Mouse (Mus musculus) pancreas, adult 10 weeks (tissue): ENCODE measurements around the gene Znrf1. TPM values are rescaled to one million over a fixed set of nuclear protein-coding genes. Genes with fewer than 3 reads are reported as not detected.

Experiments
- polyA plus RNA-seq: library from polyadenylated mRNA; stranded (reverse); fragments of 350-450 nt; fragmentation: Illumina TruSeq; extraction: RNeasy Lipid Tissue Mini Kit (QIAGEN cat#74804); gene quantifications from one replicate; pipeline ENCODE4 v1.2.3, GENCODE M21; 2015; ENCODE audit warnings: low read depth, low replicate concordance; ENCODE audit not compliant: insufficient read depth

Znrf1 gene
- 10.2 TPM for polyA plus RNA-seq

GRCm38 (mm10) chr8:111536031-111536977 is at the start of gene Znrf1:
Gene Znrf1, plus strand, starts transcription at chr8:111536097.

DNA sequence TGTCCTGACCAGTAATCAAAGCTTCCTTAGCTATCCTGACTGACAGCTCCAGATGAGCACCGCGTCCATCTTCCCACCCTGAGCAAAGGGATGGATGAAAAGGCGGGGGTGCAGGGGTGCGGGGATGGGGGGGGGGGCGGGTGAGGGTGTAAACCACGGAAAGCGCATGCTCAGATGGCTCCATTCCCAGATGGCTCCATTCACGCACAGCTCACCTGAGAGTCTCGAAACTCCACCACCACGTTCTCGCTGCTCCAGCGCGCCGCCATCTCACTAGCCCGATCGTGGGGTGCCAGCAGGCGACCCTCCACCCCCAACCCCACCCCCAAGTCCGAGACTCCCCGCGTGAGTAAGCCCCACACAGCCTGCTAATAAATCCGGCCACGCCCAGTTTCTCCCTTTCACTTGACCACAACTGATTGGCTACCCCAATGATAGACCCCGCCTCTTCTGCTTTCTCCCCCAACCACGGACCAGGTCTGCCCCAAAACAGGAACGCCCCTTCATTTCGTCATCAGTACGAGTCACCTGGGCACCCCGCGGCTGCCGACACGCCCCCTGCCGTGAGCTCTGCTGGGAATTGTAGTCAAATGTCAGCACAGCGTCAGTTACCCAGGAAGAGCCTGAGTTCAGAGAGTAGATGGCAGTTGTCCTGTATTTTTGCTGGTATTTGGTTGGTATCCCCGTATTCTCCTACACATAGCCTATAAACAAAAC is 14.0 kb upstream of the Znrf1 start, which contains the start of gene Wdr59:
Wdr59 (minus strand) TSS at position 380 of the 717 bp plus-strand sequence.

GRCm38 (mm10) chr8:111630105-111630521 is 94.2 kb downstream of the Znrf1 start, which contains the start of gene Ldhd:
Gene Ldhd, minus strand, starts transcription at chr8:111630374.

DNA sequence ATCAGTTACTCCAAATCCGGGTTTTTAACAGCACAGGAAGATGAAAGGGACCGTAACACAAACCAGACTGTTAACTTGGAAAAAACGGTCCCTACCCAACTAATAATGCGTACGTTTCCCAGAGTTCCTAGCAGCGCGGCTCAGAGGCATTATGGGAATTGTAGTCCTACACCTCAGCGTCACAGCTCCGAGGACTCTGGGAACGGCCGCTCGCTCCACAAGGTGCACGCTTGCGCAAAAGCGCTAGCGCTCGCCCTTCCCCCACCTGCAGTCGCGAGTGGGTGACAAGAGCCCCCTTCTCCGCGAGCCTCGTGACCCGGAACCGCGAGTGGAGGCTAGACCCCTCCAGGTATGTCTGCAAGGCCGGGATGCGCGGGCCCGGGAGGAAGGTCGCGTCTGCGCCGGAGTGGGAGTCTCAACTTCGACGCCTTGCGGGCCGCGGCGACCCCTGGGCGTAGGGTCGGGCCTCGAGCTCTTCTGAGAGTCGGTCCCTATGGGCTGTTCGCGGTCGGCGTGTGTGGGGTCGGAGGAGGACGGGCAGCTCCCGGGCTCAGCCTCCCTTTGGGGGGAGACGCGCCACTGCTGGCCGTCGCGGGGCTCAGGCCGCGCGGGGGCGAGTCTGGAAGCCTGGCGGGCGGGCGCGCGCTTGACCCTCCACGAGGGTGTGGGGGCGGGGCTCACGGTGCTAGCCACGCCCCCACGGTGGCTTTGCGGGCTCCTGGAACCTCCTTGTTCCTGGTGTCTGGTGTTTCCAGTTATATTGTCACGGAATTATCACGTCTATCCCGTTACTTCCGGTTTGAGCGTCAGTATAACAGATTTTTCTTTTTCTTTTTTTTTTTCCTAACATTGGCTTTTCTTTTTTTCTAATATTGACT is 107.6 kb downstream of the Znrf1 start, which contains the start of gene Zfp1:
Zfp1 (plus strand) TSS at position 138 of the 878 bp plus-strand sequence.

Other genes with a start within 250 kb of the Znrf1 start
- gene Rfwd3, start 235.9 kb upstream of the Znrf1 start, polyA plus RNA-seq = 2.3 TPM
- 1.0 TPM for gene Mlkl, start 197.9 kb upstream of the Znrf1 start, polyA plus RNA-seq
- 0.55 TPM for gene Fa2h, start 142.3 kb upstream of the Znrf1 start, polyA plus RNA-seq
- 4.3 TPM for gene Wdr59, start 14.0 kb upstream of the Znrf1 start, polyA plus RNA-seq
- gene Ldhd, start 94.3 kb downstream of the Znrf1 start, polyA plus RNA-seq = 7.6 TPM
- gene Zfp1, start 107.3 kb downstream of the Znrf1 start, polyA plus RNA-seq = 4.0 TPM
- gene Ctrb1, start 154.9 kb downstream of the Znrf1 start, polyA plus RNA-seq = 71,947 TPM
- 8.4 TPM for gene Bcar1, start 207.7 kb downstream of the Znrf1 start, polyA plus RNA-seq